Mouse (Mus musculus): ENCODE measurements around the gene Usp48.

DNA sequence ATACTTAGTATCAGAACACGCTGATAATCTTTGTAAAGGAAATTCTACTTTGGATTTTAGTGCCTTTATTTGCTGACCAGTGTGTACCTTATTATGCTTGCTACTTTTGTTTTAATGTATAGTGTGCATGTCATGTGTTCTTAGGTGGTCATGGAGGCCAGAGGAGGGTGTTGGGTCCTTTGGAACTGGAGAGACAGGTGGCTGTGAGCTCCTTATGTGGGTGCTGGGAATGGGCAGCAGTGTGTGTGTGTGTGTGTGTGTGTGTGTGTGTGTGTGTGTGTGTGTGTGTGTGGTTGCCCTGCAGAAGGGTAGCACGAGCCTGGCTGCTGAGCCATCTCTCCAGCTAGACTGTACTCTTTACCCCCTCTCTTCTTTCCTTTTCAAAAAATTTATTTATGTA, 13.5 kb downstream of the Usp48 start:
- TF ChIP-seq CTCF (IDR thresholded peaks at IDR 0.05; ENCODE audit: low read depth, low read length) (no peak), POLR2A (IDR thresholded peaks at IDR 0.05; ENCODE audit: borderline replicate concordance, low read depth, low read length) (no peak)
